Mouse (Mus musculus) lung, postnatal 0 days (tissue): ENCODE measurements at regions not wholly inside any gene's neighbourhood (a gene's known extent, or its start where the extent isn't known, plus 50 kb on each side); places are given as distances from the start of the nearest gene placed in this dataset.

Source experiments
- CTCF ChIP-seq: IDR thresholded peaks from 2 replicates; pipeline ENCODE4 v1.5.1; 2016; ENCODE audit warnings: antibody characterized with exemption, mild to moderate bottlenecking
- EP300 ChIP-seq: IDR thresholded peaks from 2 replicates; pipeline ENCODE4 v1.6.1; 2016; ENCODE audit warnings: antibody characterized with exemption, mild to moderate bottlenecking, control low read depth

GRCm38 (mm10) chr9:83322991-83323583 lies 117.8 kb downstream of the Lca5 start:
- no peak for TF ChIP-seq CTCF
- TF ChIP-seq EP300 = no peak
